Mouse (Mus musculus) C2C12 (cell line): Measurements from ENCODE around the gene Gria3.

ENCODE experiments used
- CTCF ChIP-seq: IDR thresholded peaks from one replicate; pipeline ENCODE4 v1.5.1; 2011; ENCODE audit not compliant: control insufficient read depth, insufficient read depth, insufficient read length
- FOSL1 ChIP-seq: IDR thresholded peaks from one replicate; pipeline ENCODE4 v1.8.0; 2011; ENCODE audit warnings: mild to moderate bottlenecking, low read length; ENCODE audit not compliant: poor library complexity, insufficient read depth, severe bottlenecking
- MAX ChIP-seq: IDR thresholded peaks from one replicate; pipeline ENCODE4 v1.6.1; 2011; ENCODE audit warnings: mild to moderate bottlenecking, control low read depth
- USF1 ChIP-seq: IDR thresholded peaks from one replicate; pipeline ENCODE4 v1.6.1; 2011; ENCODE audit warnings: low read depth, mild to moderate bottlenecking, control low read depth, moderate library complexity

- TF ChIP-seq FOSL1 (no peak), CTCF (no peak), USF1 (no peak), MAX (no peak)
Measured at GRCm38 (mm10) chrX:41398482-41398881, 2.2 kb upstream of the Gria3 start.
